Mouse (Mus musculus) megakaryocyte-erythroid progenitor cell, adult 5-6 weeks (primary cell): ENCODE measurements around the gene Ang4. TPM values are rescaled to one million over a fixed set of nuclear protein-coding genes. Genes with fewer than 3 reads are reported as not detected.
A peak's percentile ranks its signal among the peaks of the same experiment; 100 is the strongest.

Source experiments
- ATAC-seq: replicated peaks from 2 replicates; pipeline ENCODE4 v1.8.0; 2016; ENCODE audit warnings: mild to moderate bottlenecking, inconsistent platforms; ENCODE audit not compliant: severe bottlenecking, poor library complexity, low FRiP score, low TSS enrichment
- total RNA-seq, 2 experiments: library from RNA; stranded (forward) in 1 of 2; stranded (reverse) in 1 of 2; fragments of 200-1000, 215-1000 nt in 1 of 2; fragments of >200 nt in 1 of 2; fragmentation: Nextera tagmentation in 1 of 2; gene quantifications; 2 replicates each; pipeline ENCODE4 v1.2.3; 2014 to 2017

Gene Ang4
- total RNA-seq (2014; fragmentation: Nextera tagmentation): not detected in 2 replicates
- not detected in 2 replicates for total RNA-seq (2017)

DNA sequence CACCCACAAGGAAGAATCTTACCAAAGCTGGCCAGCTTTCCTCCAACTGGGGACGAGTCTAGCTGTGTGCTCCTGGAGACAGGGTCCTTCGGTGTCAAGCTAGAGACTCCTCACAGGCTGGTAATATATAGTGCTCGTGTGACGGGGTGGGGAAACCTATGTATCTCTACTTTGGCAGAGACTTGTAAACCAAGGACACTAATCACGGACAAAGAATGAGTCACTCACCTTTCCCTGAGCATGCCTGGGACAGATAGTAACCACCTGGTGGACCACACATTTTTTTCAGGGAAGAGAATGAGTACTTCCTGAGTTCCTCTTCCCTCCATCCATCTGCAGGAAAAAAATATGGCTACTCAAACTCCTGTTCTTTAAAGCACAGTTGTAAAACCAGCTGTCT, at the start of gene Ang4:
Gene Ang4 (minus strand): TSS at position 101 of the 400 bp plus-strand sequence.
- ATAC-seq: no peak

DNA sequence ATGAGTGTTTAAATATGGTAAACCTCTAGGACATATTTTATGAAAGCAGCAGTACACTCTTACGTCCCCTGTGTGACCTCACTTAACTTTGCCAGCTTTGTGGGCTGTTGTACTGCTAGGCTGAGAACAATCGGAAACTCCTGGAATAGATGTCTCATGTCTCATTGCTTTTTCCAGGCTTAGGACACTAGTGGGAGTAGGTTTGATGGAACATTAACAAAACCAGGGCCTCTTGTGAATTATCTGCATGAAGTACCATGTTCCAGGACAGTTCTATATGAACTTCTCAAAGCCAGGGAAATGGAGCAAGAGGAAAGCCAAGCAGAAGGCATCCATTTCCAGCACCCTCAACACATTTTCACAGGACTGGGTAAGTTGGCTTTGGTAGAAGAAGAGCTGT, 26.4 kb upstream of the Ang4 start, which contains the start of gene AY358078:
Gene AY358078 (plus strand): TSS at position 301 of the 400 bp plus-strand sequence.
- ATAC-seq: no peak

DNA sequence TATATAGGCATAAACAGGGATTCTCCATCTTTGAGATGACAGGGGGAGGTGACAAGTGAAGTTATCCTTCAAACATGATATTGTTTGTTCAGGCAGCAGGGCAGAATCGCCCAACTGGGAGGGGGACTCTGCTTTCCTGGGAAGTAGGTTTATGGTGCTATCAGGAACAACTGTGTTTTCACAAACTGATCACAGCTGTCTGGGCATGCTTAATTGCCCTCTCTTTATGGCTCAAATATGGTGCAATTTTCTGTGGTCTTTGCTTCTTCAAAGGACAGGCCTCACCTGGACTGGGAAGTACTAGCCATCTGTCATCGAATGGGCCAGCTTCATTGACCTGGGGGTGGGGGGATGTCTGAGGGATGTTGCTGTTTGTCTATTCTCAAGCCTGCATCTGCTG, 20.7 kb upstream of the Ang4 start:
- ATAC-seq: no peak

DNA sequence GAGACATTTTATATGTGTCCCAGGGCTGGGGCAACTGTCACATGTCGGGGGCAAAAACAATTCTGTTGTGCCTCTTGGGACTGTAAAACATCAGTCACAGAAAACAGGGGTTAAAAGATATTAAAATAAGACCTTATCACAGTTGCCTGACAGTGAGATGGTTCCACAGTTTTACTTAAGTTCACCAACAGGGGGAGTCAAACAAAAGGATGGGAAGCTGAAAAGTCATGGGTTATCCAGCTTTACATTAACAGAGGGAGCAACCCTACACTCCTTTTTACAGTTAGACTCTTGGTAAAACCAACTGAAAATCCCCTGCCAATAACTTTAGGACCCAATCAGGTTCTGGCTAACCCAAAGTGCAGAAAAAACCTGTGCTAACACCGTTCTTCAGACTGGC, 15.8 kb upstream of the Ang4 start:
- ATAC-seq: 0 out of 2 replicates have a peak, but pooled peaks have one; percentile 44

DNA sequence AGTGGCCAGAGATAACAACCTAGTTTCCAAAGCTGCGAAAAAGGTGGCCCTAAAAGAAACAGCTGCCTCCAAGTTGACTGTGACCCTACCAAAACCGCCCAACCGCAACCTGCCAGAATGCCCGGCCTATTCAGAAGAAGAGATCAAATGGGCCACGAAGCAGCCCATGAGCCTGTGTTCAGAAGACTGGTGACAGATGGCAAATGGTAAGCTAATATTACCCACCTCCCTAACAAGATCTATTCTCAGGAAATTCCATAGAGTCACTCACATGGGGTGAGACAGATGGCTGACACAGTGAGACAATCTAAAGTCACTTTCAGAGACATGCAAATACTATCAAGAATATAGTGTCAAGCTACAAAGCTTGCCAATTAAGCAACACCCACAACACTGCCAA, 13.7 kb upstream of the Ang4 start:
- ATAC-seq: no peak

DNA sequence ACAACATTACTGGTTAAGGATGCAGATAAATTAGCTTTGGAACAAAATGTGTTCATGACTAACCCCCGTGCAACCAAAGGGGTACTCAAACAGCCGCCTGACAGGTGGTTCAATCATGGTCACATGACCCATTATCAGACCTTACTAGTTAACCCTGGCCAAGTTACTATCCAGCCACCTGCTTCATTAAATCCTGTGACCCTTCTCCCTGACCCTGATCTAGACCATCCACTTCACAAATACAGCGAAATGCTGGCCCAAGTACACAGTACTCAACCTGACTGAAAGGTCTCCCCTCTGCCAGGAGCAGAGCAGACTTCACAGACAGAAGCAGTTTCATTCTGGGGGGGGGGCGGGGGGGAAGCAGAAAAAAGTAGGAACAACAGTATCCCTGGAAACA, 12.9 kb upstream of the Ang4 start:
- no peak for ATAC-seq

DNA sequence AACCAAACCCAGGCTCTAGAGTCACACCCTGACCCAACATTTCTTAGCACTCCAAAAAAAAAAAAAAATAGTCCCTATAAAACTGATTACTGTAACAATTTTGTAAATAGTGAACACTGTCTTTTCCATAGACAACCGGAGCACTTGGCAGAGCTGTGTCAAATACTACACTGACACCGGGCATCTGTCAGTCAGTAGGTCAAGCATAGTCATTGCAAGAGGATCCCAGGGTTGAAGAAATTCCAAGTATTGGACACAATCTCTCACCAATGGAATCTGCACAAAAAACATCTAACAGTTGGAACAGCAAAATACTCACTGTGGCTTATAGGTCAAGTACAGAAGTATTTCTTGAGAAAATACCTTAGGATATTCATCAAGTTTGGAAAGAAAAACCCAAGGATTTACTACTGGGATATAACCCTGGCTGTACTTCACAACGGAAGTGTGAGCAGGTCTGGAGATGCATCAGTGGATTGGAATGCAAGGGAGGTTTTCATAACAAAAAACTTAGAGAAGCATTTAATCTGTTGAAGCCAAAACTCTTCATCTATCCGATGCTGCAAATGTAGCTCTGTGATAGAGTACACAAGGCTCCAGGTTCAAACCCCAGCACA, 5.6 kb upstream of the Ang4 start:
- ATAC-seq: no peak

DNA sequence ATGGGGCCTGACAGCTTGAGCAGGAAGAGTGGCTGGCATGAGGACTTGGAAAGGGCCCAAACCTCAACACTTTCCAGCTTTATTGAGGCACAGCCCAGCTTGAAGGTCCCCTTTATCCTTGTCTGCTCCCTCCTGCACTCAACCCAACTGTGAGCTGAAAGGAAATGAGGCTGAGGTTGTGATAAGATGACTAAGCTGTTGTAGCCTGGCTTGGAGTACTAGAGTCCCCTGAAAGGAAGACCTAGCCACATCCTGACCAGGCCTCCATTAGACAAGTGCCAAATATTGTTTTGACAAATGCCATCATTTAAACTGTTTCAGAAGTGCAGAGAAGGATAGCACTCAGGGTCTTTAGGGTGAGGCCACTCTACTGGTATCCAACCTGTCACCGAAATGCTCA, 4.4 kb upstream of the Ang4 start:
- ATAC-seq: no peak

DNA sequence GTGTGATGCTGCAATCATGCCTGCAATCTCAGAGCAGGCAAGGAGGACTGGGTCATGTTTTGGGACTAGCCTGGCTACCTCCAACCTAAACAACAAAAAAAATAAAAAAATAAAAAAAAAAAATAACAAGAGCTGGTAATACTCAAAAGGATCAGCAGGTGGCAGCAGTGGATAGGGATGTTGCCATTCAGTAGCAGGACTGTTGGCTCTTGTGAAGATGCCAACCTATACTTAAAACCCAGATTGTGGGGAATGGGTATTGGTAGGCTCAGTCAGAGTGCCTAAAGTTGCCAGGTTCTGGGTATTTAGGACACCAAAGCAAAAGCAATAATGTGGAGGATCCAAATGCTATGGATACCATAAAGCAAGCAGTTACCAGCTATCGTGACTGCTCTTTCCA, 2.0 kb downstream of the Ang4 start:
- 0 out of 2 replicates have a peak, but pooled peaks have one; percentile 57 for ATAC-seq

DNA sequence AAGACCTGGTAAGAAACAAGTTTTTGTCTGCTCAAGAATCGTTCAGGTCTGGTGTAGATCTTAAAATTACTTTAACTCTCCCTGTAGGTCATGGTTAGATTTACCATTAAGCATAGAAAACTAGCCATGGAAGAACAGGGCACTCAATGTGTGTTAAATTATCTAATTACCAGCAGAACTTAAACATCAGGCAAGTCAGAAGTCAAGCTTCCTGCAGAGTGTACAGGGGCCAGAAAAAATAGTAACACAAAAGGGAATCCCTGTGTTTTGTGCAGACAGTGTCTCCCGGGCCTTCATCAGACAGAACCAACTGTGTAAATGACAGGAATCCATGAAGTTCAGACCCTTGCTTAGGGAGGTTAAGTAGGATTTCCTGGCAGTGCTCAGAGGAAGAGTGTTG, 17.4 kb downstream of the Ang4 start:
- ATAC-seq: no peak

DNA sequence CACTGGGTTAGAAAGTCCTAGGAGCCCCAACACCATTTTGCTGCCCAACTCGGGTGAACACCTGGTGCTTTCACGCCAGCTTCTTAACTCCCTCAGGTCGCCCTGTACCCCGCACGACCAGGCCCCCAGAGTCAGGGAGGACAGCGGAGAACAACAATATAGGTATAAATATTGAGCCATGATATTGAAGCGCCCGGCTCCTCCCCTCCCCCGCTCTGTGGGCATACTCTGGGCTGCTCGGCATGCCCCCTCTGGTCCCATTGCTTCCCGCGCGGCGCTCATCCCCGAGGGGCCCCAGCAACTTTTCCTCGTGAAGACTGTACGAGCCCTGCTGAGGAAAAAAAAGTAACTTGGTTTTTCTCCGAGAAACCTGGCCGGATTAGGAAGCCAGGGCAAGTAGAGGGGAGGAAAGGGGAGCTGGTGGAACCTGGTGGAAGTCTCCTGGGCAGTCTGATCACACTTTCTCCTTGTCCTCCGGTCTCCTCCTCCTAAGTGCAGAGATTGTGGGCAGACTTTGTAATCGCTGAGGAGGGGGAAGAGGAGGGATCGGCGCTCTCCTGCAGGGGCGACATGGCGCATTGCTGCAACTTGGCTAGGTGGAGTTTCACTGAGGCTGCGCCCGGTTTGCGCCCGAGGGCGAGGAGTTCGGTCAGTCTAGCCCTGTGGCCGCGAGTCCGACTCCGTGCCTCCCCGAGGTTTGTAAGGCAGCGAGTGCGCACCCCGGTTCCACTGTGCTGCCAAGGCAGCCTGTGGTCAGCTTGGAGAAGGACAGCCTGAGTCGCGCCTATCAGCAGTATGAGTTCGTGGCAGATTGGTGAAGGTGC, 32.8 kb downstream of the Ang4 start:
- no peak for ATAC-seq

DNA sequence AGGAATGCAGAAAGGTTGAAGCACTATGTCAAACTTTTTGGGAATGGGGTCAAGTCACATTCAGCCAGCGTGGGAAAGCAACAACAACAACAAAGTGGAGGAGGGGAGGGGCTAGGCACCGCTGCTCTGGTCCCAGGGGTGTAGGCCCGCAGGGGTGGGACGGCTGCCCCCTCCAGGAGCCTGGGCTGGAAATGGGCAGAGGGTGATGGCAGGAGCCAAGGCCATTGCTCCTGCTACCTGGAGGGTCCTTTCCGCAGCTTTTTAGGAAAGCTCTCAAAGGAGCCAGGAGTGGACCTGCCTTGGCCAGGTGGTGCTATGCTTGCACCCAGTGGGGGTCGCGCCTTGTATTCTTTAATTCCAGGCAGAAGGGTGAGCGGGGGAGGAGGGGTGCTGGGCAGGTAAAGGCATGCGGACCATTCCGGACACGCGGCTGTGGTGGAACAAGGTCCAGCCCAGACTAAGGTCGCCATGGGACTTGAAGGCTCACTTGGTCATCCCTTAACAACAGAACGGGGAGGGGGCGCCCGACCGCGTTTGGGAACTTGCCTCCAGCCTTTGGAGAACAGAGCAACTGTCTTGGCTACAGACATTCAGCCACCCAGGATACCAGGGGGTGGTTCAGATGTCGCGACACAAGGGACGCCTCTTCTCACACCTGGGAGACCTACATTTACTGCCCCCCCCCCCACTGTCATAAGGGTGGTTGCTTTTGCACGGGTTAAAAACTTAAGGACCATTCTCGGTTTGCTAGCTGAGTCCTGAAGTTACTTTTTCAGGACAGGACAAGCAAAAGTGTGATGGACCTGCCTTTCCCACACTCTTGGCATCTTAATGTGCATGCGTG, 34.0 kb downstream of the Ang4 start:
- ATAC-seq: no peak

DNA sequence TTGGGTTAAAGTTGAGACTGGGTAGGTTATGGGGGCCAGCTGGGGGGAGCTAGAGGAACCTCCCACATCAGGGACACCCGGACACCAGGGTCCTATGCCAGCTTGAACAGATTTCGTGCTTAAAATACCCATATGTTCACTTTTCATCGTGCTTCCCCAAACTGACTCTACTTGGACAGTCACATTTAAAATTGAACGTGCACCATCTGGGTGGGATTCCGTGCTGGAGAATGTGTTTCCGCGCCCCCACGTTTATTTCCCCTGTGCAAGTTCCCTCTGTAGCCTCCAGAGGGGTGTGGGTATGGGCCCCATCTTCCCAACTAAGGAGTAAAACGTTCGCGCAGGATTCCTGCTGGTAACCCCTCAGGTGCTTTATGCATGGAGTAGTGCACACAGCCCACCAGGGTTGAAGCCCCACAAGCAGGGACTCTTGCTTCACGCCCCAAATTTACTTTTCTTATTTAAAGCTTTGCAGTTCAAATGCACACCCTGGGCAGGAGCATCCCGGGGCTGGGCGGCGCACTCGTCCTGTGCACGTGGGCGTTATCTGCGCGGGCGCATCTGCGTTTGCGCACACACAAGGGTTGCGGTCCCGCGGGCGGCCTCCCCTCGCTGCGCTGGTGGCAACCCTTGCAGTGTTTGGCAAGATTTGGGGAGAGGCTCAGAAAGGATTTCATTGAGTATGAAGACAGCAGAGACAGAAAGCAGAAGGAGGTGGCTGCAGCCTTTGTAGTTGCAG, 34.8 kb downstream of the Ang4 start:
- ATAC-seq: no peak

DNA sequence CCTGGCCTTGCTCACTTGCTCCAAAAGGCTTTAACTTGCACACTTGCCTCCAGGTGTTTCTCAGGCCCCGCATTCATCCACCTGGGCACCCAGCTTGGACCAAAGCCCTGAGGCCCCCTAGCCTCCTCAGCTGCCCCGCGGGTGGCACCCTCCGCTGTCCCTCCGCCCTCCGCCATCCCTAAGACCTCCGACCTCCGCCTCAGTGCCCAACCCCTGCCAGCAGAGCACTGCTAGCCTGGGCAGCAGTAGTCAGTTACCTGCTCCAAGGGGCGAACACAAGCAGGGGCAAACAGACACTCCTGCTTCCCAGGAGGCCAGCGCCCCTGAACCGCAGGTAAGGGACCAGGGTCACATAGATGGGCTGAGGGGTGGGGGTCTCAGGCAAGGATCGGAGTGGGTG, 35.4 kb downstream of the Ang4 start:
- no peak for ATAC-seq

DNA sequence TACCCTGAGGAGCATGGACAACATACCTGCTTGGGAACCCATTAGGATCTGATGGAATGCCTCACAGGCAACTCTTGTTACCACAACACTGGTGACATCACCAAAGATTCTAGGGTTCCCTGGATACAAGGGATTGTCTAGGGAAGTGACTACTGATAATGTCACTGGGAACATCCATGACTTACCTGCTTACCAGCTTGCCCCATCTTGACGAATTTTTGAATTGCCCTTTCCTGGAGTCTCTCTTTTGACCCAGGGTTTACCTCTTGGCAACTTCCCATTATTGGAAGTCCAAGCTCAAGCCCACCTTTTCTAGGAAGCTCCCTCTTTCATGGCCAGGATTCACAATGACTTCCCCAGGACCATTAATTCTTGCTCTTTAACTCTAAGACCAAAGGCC, 56.3 kb downstream of the Ang4 start, which contains the start of gene Gm5800:
Gene Gm5800 (minus strand): TSS at position 101 of the 400 bp plus-strand sequence.
- no peak for ATAC-seq
